Mouse (Mus musculus): ENCODE results near the gene Mpg.
"Not testable (repeated sequence)": the region's sequence is repeated elsewhere in the genome, so short reads cannot be mapped to it uniquely, and the experiment has no call there.

The Mpg gene

GRCm38 (mm10) chr11:32226124-32226871, at the start of gene Mpg:
TSS of gene Mpg (plus strand) at chr11:32226505.
- peak; percentile 86 to 88 for DNase-seq (ENCODE audit: low spot score in 2 of 2)

- DNase-seq (ENCODE audit: low spot score in 2 of 2): no peak
Observed at GRCm38 (mm10) chr11:32178506-32178905, 47.8 kb upstream of the Mpg start.

GRCm38 (mm10) chr11:32181246-32181645, 45.1 kb upstream of the Mpg start:
- DNase-seq (ENCODE audit: low spot score in 2 of 2): no peak

- DNase-seq (ENCODE audit: low spot score in 2 of 2): peak; percentile 92 to 93
Observed at GRCm38 (mm10) chr11:32181973-32182868, 44.1 kb upstream of the Mpg start.

GRCm38 (mm10) chr11:32184469-32184868, 41.8 kb upstream of the Mpg start:
- no peak for DNase-seq (ENCODE audit: low spot score in 2 of 2)

- DNase-seq (ENCODE audit: low spot score in 2 of 2): no peak
Observed at GRCm38 (mm10) chr11:32186031-32186430, 40.3 kb upstream of the Mpg start.

- no peak for DNase-seq (ENCODE audit: low spot score in 2 of 2)
Observed at GRCm38 (mm10) chr11:32187256-32187655, 39.0 kb upstream of the Mpg start.

- DNase-seq (ENCODE audit: low spot score in 2 of 2): no peak
Observed at GRCm38 (mm10) chr11:32188881-32189280, 37.4 kb upstream of the Mpg start.

GRCm38 (mm10) chr11:32189434-32189833, 36.9 kb upstream of the Mpg start:
- DNase-seq (ENCODE audit: low spot score in 2 of 2): no peak

- no peak for DNase-seq (ENCODE audit: low spot score in 2 of 2)
Observed at GRCm38 (mm10) chr11:32190119-32190518, 36.2 kb upstream of the Mpg start.

GRCm38 (mm10) chr11:32190603-32191110, 35.6 kb upstream of the Mpg start:
- DNase-seq (ENCODE audit: low spot score in 2 of 2): no peak

GRCm38 (mm10) chr11:32193156-32193555, 33.1 kb upstream of the Mpg start:
- no peak for DNase-seq (ENCODE audit: low spot score in 2 of 2)

GRCm38 (mm10) chr11:32194086-32194485, 32.2 kb upstream of the Mpg start:
- DNase-seq (ENCODE audit: low spot score in 2 of 2): no peak

- no peak for DNase-seq (ENCODE audit: low spot score in 2 of 2)
Observed at GRCm38 (mm10) chr11:32194626-32195025, 31.7 kb upstream of the Mpg start.

GRCm38 (mm10) chr11:32195867-32196540, 30.3 kb upstream of the Mpg start:
- no peak for DNase-seq (ENCODE audit: low spot score in 2 of 2)

- no peak for DNase-seq (ENCODE audit: low spot score in 2 of 2)
Observed at GRCm38 (mm10) chr11:32196727-32197126, 29.6 kb upstream of the Mpg start.

- DNase-seq (ENCODE audit: low spot score in 2 of 2): no peak
Observed at GRCm38 (mm10) chr11:32197766-32198165, 28.5 kb upstream of the Mpg start.

- DNase-seq (ENCODE audit: low spot score in 2 of 2): no peak
Observed at GRCm38 (mm10) chr11:32198256-32198955, 27.9 kb upstream of the Mpg start.

- DNase-seq (ENCODE audit: low spot score in 2 of 2): no peak
Observed at GRCm38 (mm10) chr11:32199230-32199629, 27.1 kb upstream of the Mpg start.

GRCm38 (mm10) chr11:32200075-32200601, 26.2 kb upstream of the Mpg start, which contains the start of gene Il9r:
TSS of gene Il9r (minus strand) at chr11:32200279.
- DNase-seq (ENCODE audit: low spot score in 2 of 2): no peak

GRCm38 (mm10) chr11:32200992-32201391, 25.3 kb upstream of the Mpg start:
- DNase-seq (ENCODE audit: low spot score in 2 of 2): not testable (repeated sequence)
